Mouse (Mus musculus) brain, embryonic 14.5 days (tissue): ENCODE measurements around the gene Cenpa.
A peak's percentile ranks its signal among the peaks of the same experiment; 100 is the strongest.

Experiments used
- CTCF ChIP-seq: fragments of 200-500 bp; IDR thresholded peaks from 2 replicates; pipeline ENCODE4 v1.5.1; 2012; ENCODE audit warnings: inconsistent platforms, mild to moderate bottlenecking, moderate library complexity, borderline replicate concordance; ENCODE audit not compliant: insufficient read depth, insufficient read length; ENCODE audit errors: extremely low read depth
- POLR2A ChIP-seq: fragments of 200-500 bp; IDR thresholded peaks from 2 replicates; pipeline ENCODE4 v1.6.1; 2012; ENCODE audit warnings: mild to moderate bottlenecking, inconsistent platforms, borderline replicate concordance; ENCODE audit not compliant: poor library complexity, insufficient read depth, insufficient read length, severe bottlenecking; ENCODE audit errors: extremely low read depth

DNA sequence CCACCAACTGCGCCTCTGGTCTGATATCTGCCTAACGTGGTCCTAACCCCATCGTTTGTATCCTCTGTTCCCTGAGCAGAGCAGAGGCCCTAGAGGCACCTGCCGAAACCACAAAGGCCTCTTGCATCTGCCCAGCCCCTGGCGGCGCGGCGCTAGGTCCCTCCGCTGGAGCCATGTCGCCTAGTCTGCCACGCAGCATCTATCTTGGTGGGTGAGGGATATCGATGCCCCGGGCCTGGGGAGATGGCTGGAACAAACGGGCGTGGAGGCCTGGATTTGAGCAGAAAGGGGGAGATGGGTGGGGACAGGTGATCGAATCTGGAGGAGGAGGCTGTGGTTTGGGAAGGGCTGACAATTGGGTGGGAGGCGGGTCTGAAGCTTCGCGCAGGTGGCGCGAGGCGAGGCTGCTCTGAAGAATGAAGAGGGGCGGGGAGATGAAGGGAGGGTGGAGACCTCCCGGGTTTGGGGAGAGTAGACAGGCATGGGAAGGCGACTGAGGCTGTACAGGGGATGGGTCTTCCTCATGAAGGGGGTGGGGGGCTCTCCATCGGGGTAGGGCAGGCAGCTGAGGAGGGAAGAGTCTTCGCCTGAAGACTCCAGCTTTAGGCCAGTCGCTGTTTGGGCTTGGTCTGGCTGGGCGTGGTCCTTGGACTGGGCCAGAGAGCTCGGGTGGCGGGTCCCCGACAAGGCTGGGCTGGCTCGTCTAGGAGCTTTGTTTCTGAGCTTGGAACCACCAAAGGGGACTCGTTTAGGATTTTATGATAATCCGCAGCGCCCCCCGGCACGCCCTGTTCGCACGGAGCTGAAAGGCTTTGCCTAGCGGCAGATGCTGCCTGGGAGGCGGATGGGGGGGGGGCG lies 46.1 kb downstream of the Cenpa start:
- TF ChIP-seq CTCF = no peak
- TF ChIP-seq POLR2A = peak; percentile 33; the same call in 1 of the 2 replicates
